Mouse (Mus musculus) liver, embryonic 14.5 days (tissue): ENCODE measurements at regions not wholly inside any gene's neighbourhood (a gene's known extent, or its start where the extent isn't known, plus 50 kb on each side); places are given as distances from the start of the nearest gene placed in this dataset.

Experiments
- CTCF ChIP-seq: IDR thresholded peaks from 2 replicates; pipeline ENCODE4 v1.5.1; 2016; ENCODE audit warnings: antibody characterized with exemption, low read depth, control low read depth
- EP300 ChIP-seq: IDR thresholded peaks from 2 replicates; pipeline ENCODE4 v1.6.1; 2016; ENCODE audit warnings: antibody characterized with exemption, low read depth

- TF ChIP-seq CTCF (no peak), EP300 (no peak)
Measured at GRCm38 (mm10) chr12:79913898-79914297, 198.9 kb downstream of the Zfp36l1 start.
